Mouse (Mus musculus) MEL (cell line): ENCODE results near the gene Duox2. TPM values are rescaled to one million over a fixed set of nuclear protein-coding genes. Genes with fewer than 3 reads are reported as not detected.

Experiments used
- DNase-seq: peaks from one replicate; pipeline ENCODE4 v3.0.0; 2011; ENCODE audit warnings: low read depth, low spot score
- H3K27ac ChIP-seq: 2 replicates; pipeline ENCODE4 v1.5.1; 2012; ENCODE audit warnings: low read depth, mild to moderate bottlenecking, control low read depth, low read length, moderate library complexity; ENCODE audit not compliant: control insufficient read depth
- H3K27me3 ChIP-seq, 2 experiments: fragments of 150-350 bp in 1 of 2; sonication (generic) in 1 of 2; 2 replicates each; pipeline ENCODE4 v1.6.1; 2012; ENCODE audit warnings: low read length in 2 of 2, mild to moderate bottlenecking in 2 of 2, improper control_type of control experiment in 1 of 2, moderate library complexity in 1 of 2; ENCODE audit not compliant: insufficient read depth in 2 of 2, control insufficient read depth in 1 of 2
- H3K36me3 ChIP-seq, 2 experiments: 2 replicates each; pipeline ENCODE4 v1.6.1; 2012 to 2014; ENCODE audit warnings: low read length in 2 of 2, improper control_type of control experiment in 1 of 2, inconsistent platforms in 1 of 2, mild to moderate bottlenecking in 1 of 2; ENCODE audit not compliant: insufficient read depth in 2 of 2, control insufficient read depth in 1 of 2
- H3K4me1 ChIP-seq, 2 experiments: fragments of 150-350 bp in 1 of 2; sonication (generic) in 1 of 2; 2 replicates each; pipeline ENCODE4 v1.6.1; 2012; ENCODE audit warnings: low read length in 2 of 2, improper control_type of control experiment in 1 of 2, mild to moderate bottlenecking in 1 of 2; ENCODE audit not compliant: insufficient read depth in 2 of 2, control insufficient read depth in 1 of 2
- H3K4me3 ChIP-seq, 2 experiments: fragments of 150-350 bp in 1 of 2; sonication (generic) in 1 of 2; 2 replicates each; pipeline ENCODE4 v1.5.1; 2012; ENCODE audit warnings: low read depth in 2 of 2, low read length in 2 of 2, mild to moderate bottlenecking in 2 of 2, moderate library complexity in 2 of 2, control low read depth in 1 of 2, improper control_type of control experiment in 1 of 2; ENCODE audit not compliant: control insufficient read depth in 1 of 2, insufficient read depth in 1 of 2
- H3K79me2 ChIP-seq: 2 replicates; pipeline ENCODE4 v1.6.1; 2012; ENCODE audit warnings: mild to moderate bottlenecking, low read length, moderate library complexity; ENCODE audit not compliant: control insufficient read depth, poor library complexity, insufficient read depth
- H3K9ac ChIP-seq: 2 replicates; pipeline ENCODE4 v1.6.1; 2012; ENCODE audit warnings: low read depth, mild to moderate bottlenecking, control low read depth, low read length, moderate library complexity; ENCODE audit not compliant: control insufficient read depth, poor library complexity, severe bottlenecking
- H3K9me3 ChIP-seq: fragments of 150-350 bp; sonication (generic); replicated peaks from 2 replicates; pipeline ENCODE4 v1.6.1; 2012; ENCODE audit warnings: mild to moderate bottlenecking, low read length, improper control_type of control experiment, moderate library complexity; ENCODE audit not compliant: insufficient read depth
- CHD1 ChIP-seq: IDR thresholded peaks from 2 replicates; pipeline ENCODE4 v1.6.1; 2012; ENCODE audit warnings: low read depth, mild to moderate bottlenecking, inconsistent platforms, low read length, improper control_type of control experiment
- CHD2 ChIP-seq: IDR thresholded peaks from 2 replicates; pipeline ENCODE4 v1.6.1; 2011; ENCODE audit warnings: low read length, improper control_type of control experiment
- ELF1 ChIP-seq: IDR thresholded peaks from 2 replicates; pipeline ENCODE4 v1.6.1; 2014; ENCODE audit warnings: low read depth, mild to moderate bottlenecking, inconsistent platforms, low read length, improper control_type of control experiment, moderate library complexity
- EP300 ChIP-seq, 2 experiments: IDR thresholded peaks; 2 replicates each; pipeline ENCODE4 v1.6.1; 2011; ENCODE audit warnings: improper control_type of control experiment in 2 of 2, low read length in 2 of 2, low read depth in 1 of 2, mild to moderate bottlenecking in 1 of 2
- ETS1 ChIP-seq: IDR thresholded peaks from 2 replicates; pipeline ENCODE4 v1.6.1; 2012; ENCODE audit warnings: low read depth, mild to moderate bottlenecking, inconsistent platforms, low read length, improper control_type of control experiment, moderate library complexity
- GABPA ChIP-seq: IDR thresholded peaks from 2 replicates; pipeline ENCODE4 v1.6.1; 2012; ENCODE audit warnings: low read depth, mild to moderate bottlenecking, inconsistent platforms, low read length, improper control_type of control experiment, moderate library complexity
- GATA1 ChIP-seq: IDR thresholded peaks from 2 replicates; pipeline ENCODE4 v1.6.1; 2011; ENCODE audit warnings: low read depth, low read length, improper control_type of control experiment
- HCFC1 ChIP-seq: IDR thresholded peaks from 2 replicates; pipeline ENCODE4 v1.6.1; 2012; ENCODE audit warnings: low read depth, mild to moderate bottlenecking, inconsistent platforms, low read length, improper control_type of control experiment, moderate library complexity
- JUND ChIP-seq: IDR thresholded peaks from 2 replicates; pipeline ENCODE4 v1.6.1; 2011; ENCODE audit warnings: low read depth, mild to moderate bottlenecking, improper control_type of control experiment, low read length
- KAT2A ChIP-seq: conservative IDR thresholded peaks from 2 replicates; pipeline ENCODE4 v1.6.1; 2012; ENCODE audit warnings: low read depth, low read length, improper control_type of control experiment, inconsistent platforms
- MAX ChIP-seq: IDR thresholded peaks from 2 replicates; pipeline ENCODE4 v1.6.1; 2011; ENCODE audit warnings: low read length, improper control_type of control experiment
- MYB ChIP-seq: IDR thresholded peaks from 2 replicates; pipeline ENCODE4 v1.6.1; 2011; ENCODE audit warnings: mild to moderate bottlenecking, low read depth, low read length, improper control_type of control experiment
- MYC ChIP-seq: IDR thresholded peaks from 2 replicates; pipeline ENCODE4 v1.6.1; 2011; ENCODE audit warnings: low read depth, mild to moderate bottlenecking, low read length, improper control_type of control experiment, moderate library complexity
- NRF1 ChIP-seq: IDR thresholded peaks from 2 replicates; pipeline ENCODE4 v1.6.1; 2014; ENCODE audit warnings: low read depth, mild to moderate bottlenecking, inconsistent platforms, low read length, improper control_type of control experiment, moderate library complexity; ENCODE audit not compliant: poor library complexity, insufficient read depth, severe bottlenecking
- POLR2A ChIP-seq, 2 experiments: IDR thresholded peaks; 2 replicates each; pipeline ENCODE4 v1.6.1; 2011 to 2012; ENCODE audit warnings: low read length in 2 of 2, mild to moderate bottlenecking in 2 of 2, control low read depth in 1 of 2, improper control_type of control experiment in 1 of 2, low read depth in 1 of 2, moderate library complexity in 1 of 2; ENCODE audit not compliant: control insufficient read depth in 1 of 2, insufficient read depth in 1 of 2, poor library complexity in 1 of 2
- POLR2AphosphoS2 ChIP-seq: IDR thresholded peaks from 2 replicates; pipeline ENCODE4 v1.6.1; 2011; ENCODE audit warnings: low read length, improper control_type of control experiment
- RAD21 ChIP-seq: IDR thresholded peaks from 2 replicates; pipeline ENCODE4 v1.6.1; 2011; ENCODE audit warnings: mild to moderate bottlenecking, low read depth, low read length, improper control_type of control experiment
- SIN3A ChIP-seq: IDR thresholded peaks from 2 replicates; pipeline ENCODE4 v1.6.1; 2012; ENCODE audit warnings: low read length, improper control_type of control experiment, inconsistent platforms
- SMC3 ChIP-seq: IDR thresholded peaks from 2 replicates; pipeline ENCODE4 v1.6.1; 2011; ENCODE audit warnings: low read depth, low read length, improper control_type of control experiment
- TAL1 ChIP-seq: IDR thresholded peaks from 2 replicates; pipeline ENCODE4 v1.6.1; 2012; ENCODE audit warnings: mild to moderate bottlenecking, inconsistent platforms, low read length, moderate library complexity, mixed read lengths
- TCF12 ChIP-seq: IDR thresholded peaks from 2 replicates; pipeline ENCODE4 v1.6.1; 2014; ENCODE audit warnings: low read depth, mild to moderate bottlenecking, inconsistent platforms, low read length, improper control_type of control experiment, moderate library complexity
- USF1 ChIP-seq: IDR thresholded peaks from 2 replicates; pipeline ENCODE4 v1.6.1; 2014; ENCODE audit warnings: low read depth, mild to moderate bottlenecking, inconsistent platforms, low read length, improper control_type of control experiment, moderate library complexity
- polyA plus RNA-seq, 2 experiments: library from polyadenylated mRNA; stranded (reverse) in 1 of 2; unstranded in 1 of 2; fragments of >175 nt in 1 of 2; fragments of >200 nt in 1 of 2; gene quantifications; 2 replicates each; pipeline versions ENCODE4 v1.2.1 to v1.2.4; 2012; ENCODE audit warnings: low replicate concordance in 2 of 2, low read depth in 1 of 2; ENCODE audit not compliant: insufficient read length in 2 of 2, insufficient read depth in 1 of 2, missing spikeins in 1 of 2
- total RNA-seq: library from RNA; depleted of rRNA; stranded (reverse); fragments of 300-350 nt; gene quantifications from 2 replicates; pipeline ENCODE4 v1.2.3, GENCODE M21; 2012

Duox2 gene
- total and polyA plus RNA-seq, 3 experiments, result not detected

DNA sequence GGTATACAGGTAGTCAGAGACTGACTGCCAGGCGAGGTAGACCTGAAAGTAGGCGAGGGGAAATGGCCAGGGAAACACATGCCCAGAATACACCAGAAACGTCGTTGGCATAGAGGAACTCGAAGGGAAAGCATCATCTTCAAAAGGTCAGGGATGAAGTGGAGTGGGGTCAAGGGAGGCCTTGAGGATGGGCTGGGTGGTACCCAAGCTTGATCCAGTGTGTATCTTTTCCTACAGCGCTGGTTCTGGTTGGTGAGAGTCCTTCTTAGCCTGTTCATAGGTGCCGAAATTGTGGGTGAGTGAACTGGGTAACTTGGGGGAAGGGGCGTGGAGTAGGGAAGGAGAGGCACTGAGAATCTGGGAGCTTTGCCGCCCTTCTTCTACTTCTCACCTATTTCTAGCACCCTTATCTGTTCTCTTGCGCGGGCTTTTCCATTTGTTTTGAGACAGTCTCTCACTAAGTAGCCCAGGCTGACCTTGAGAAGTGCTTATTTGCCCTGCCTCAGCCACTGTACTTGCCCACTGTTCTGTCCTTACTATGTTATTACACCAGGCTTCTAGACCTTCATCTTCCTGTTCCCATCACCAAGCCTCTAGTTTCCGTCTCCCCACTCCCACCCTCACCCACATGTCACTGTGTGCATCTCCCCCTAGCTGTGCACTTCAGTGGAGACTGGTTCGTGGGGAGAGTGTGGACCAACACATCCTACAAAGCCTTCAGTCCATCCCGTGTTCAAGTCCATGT lies 1.8 kb upstream of the Duox2 start:
- Histone ChIP-seq H3K36me3 (no peaks in the 10 kb centered on the region), H3K9me3 (no peaks in the 10 kb centered on the region), H3K79me2 (no peaks in the 10 kb centered on the region), H3K4me3 (no peak overlapping the region), H3K27me3 (no peaks in the 10 kb centered on the region; a peak in 1 of 4 replicates), H3K27ac (no peak overlapping the region), H3K4me1 (no peaks in the 10 kb centered on the region), H3K9ac (no peak overlapping the region)
- DNase-seq, result no peak
- no peak for TF ChIP-seq GATA1
- TF ChIP-seq KAT2A, result no peak
- no peak for TF ChIP-seq MYB
- TF ChIP-seq ELF1, result no peak
- TF ChIP-seq POLR2A (IDR thresholded peaks at IDR 0.05; ENCODE audit: control insufficient read depth in 1 of 2, insufficient read depth in 1 of 2, low read depth in 1 of 2, low read length in 2 of 2, poor library complexity in 1 of 2), result no peak
- no peak for TF ChIP-seq TAL1
- no peak for TF ChIP-seq TCF12
- no peak for TF ChIP-seq MAX
- TF ChIP-seq ETS1, result no peak
- no peak for TF ChIP-seq SMC3
- TF ChIP-seq GABPA, result no peak
- TF ChIP-seq CHD2, result no peak
- TF ChIP-seq MYC, result no peak

DNA sequence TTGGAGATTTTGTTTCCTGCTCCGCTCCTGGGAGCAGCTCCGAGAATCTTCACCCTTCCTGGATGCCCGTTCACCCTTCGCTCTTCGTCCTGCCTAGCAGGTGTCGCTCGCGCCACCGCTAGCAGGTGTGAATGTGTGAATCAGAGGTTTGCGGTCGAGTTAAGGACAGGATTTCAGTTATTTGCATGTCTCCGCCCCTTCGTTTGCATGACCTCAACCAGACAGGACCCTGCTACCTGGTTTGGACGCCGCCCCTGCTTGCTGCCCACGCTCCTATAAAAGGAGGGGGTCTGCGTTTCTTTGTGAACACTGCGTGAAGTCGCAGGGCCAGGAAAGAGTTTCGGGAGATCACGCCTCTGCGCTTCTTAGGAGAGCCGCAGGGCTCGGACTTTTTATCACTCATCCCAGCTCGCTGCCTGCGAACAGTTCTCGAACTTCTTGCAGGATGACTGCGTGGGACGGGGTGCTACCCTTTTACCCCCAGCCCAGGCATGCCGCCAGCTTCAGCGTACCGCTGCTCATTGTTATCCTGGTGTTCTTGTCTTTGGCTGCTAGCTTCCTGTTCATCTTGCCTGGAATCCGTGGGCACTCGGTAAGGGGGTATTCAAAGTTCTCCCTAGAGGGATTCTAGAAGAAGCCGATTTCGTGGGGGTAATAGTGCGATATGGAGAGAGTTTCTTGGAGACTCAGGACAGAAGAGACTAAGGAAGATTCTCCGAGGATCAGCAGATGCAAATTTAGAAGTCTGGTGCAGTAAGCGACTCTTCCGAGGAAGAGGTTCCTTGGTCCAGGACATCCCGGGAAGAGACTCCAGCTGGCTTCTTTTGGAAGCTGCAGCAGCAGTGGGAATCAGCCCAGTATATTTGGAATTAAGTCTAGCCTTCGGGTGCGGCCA lies 594 bp upstream of the Duox2 start, which contains the start of gene Duoxa2:
Gene Duoxa2 (plus strand): TSS at position 305 of the 895 bp plus-strand sequence.
- H3K9me3 ChIP-seq, result no peaks in the 10 kb centered on the region
- H3K79me2 ChIP-seq, result no peaks in the 10 kb centered on the region
- H3K9ac ChIP-seq, result no peak within 1 kb of the TSS
- no peak for DNase-seq
- no peaks in the 10 kb centered on the region for H3K4me1 ChIP-seq
- no peaks in the 10 kb centered on the region for H3K36me3 ChIP-seq
- TF ChIP-seq POLR2AphosphoS2 (no peak), HCFC1 (no peak), GATA1 (no peak), TAL1 (no peak), USF1 (no peak), JUND (no peak), SIN3A (no peak), ETS1 (no peak), NRF1 (no peak), EP300 (IDR thresholded peaks at IDR 0.05; ENCODE audit: low read depth in 1 of 2, low read length in 2 of 2) (no peak), RAD21 (no peak), MYC (no peak), CHD1 (no peak)
- no peaks in the 10 kb centered on the region for H3K27me3 ChIP-seq
- no peak within 1 kb of the TSS for H3K27ac ChIP-seq
- no peak within 1 kb of the TSS for H3K4me3 ChIP-seq
